Mouse (Mus musculus) heart, embryonic 15.5 days (tissue): ENCODE measurements around the gene Exosc5. TPM values are rescaled to one million over a fixed set of nuclear protein-coding genes. Genes with fewer than 3 reads are reported as not detected.

Source experiments
- ATAC-seq: fragments of 200-750 bp; cut with Nextera tagmentation; replicated peaks from 2 replicates; pipeline ENCODE4 v1.8.0; 2017; ENCODE audit warnings: low read depth, moderate TSS enrichment; ENCODE audit not compliant: insufficient number of reproducible peaks, insufficient read depth, low FRiP score
- H3K27ac ChIP-seq: fragments of 300-500 bp; sonication (generic); 2 replicates; pipeline ENCODE4 v1.5.1; 2015; ENCODE audit warnings: mild to moderate bottlenecking, inconsistent platforms
- H3K27me3 ChIP-seq: fragments of 300-500 bp; sonication (generic); 2 replicates; pipeline ENCODE4 v1.6.1; 2015; ENCODE audit warnings: inconsistent platforms
- H3K36me3 ChIP-seq: fragments of 300-500 bp; sonication (generic); 2 replicates; pipeline ENCODE4 v1.6.1; 2015; ENCODE audit warnings: mild to moderate bottlenecking, inconsistent platforms
- H3K4me1 ChIP-seq: fragments of 300-500 bp; sonication (generic); replicated peaks from 2 replicates; pipeline ENCODE4 v1.6.1; 2015; ENCODE audit warnings: inconsistent platforms
- H3K4me2 ChIP-seq: fragments of 300-500 bp; sonication (generic); 2 replicates; pipeline ENCODE4 v1.6.1; 2015; ENCODE audit warnings: inconsistent platforms, mild to moderate bottlenecking, moderate library complexity
- H3K4me3 ChIP-seq: fragments of 300-500 bp; sonication (generic); 2 replicates; pipeline ENCODE4 v1.5.1; 2015; ENCODE audit warnings: mild to moderate bottlenecking, inconsistent platforms
- H3K9ac ChIP-seq: fragments of 300-500 bp; sonication (generic); 2 replicates; pipeline ENCODE4 v1.6.1; 2015; ENCODE audit warnings: mild to moderate bottlenecking, inconsistent platforms
- H3K9me3 ChIP-seq: fragments of 300-500 bp; sonication (generic); replicated peaks from 2 replicates; pipeline ENCODE4 v1.6.1; 2016; ENCODE audit warnings: inconsistent platforms
- WGBS: fragments of 180-500 bp; shearing (Covaris S2); methylation state at CpG from one replicate; pipeline ENCODE4 v1.1.7; 2015; ENCODE audit warnings: mixed read lengths; 5-methylcytosine and 5-hydroxymethylcytosine counted together
- polyA plus RNA-seq: library from polyadenylated mRNA; unstranded; fragments of >200 nt; fragmentation: Nextera tagmentation; extraction: Ambion mirVana; gene quantifications from 2 replicates; pipeline ENCODE4 v1.2.1, GENCODE M21; 2015

Exosc5 gene
- polyA plus RNA-seq, 1 experiment from 2014 or later = 30.3 TPM

DNA sequence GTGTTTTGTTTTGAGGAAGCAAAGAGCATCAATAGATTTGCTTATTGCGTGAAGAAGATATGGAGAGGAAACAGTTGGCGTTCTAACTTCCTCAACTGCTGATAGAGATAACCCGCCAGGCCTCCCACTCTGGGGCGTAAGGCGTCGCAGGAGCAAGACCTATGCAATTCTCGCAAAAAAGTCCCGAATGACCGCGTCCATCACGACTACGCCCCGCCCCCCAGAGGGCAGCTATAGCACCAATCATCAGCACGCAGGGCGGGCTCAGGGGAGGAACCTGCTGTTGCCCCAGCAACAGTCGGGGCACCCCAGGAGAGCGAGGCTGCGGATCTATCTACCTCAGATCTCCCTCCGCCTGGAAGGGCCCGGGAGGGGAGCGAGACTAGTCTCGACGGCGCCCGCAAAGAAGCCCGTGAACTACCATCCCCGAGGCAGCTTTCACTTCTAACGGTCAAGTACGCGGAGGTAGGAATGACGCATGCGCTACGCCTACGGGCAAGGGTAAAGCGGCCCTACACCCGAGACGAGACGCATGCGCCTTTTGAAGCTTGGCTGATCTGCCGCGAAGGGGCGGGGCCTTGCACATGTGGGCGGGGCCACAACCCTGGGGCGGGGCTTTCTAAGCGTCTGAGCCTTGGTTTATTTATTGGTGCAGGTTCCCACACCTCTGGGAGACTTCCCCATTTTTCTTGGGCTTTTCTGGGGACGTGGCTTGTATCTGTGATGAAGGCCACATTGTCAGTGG is 21.7 kb downstream of the Exosc5 start, which contains the start of gene B9d2:
Gene B9d2 (plus strand): TSS at position 267 of the 745 bp plus-strand sequence.
- WGBS = under 1% methylated on average over 46 of the region's 46 CpGs
- Histone ChIP-seq H3K36me3 (no peaks in the 10 kb centered on the region), H3K27me3 (peaks cover under 1% of the 10 kb centered on the region), H3K4me1 (peaks cover 31% of the 10 kb centered on the region), H3K9ac (peak within 1 kb of the TSS; percentile 74), H3K4me3 (peak within 1 kb of the TSS; percentile 90), H3K9me3 (no peaks in the 10 kb centered on the region), H3K27ac (peak within 1 kb of the TSS; percentile 96), H3K4me2 (peak within 1 kb of the TSS; percentile 66)
- peak; percentile 96 for ATAC-seq

DNA sequence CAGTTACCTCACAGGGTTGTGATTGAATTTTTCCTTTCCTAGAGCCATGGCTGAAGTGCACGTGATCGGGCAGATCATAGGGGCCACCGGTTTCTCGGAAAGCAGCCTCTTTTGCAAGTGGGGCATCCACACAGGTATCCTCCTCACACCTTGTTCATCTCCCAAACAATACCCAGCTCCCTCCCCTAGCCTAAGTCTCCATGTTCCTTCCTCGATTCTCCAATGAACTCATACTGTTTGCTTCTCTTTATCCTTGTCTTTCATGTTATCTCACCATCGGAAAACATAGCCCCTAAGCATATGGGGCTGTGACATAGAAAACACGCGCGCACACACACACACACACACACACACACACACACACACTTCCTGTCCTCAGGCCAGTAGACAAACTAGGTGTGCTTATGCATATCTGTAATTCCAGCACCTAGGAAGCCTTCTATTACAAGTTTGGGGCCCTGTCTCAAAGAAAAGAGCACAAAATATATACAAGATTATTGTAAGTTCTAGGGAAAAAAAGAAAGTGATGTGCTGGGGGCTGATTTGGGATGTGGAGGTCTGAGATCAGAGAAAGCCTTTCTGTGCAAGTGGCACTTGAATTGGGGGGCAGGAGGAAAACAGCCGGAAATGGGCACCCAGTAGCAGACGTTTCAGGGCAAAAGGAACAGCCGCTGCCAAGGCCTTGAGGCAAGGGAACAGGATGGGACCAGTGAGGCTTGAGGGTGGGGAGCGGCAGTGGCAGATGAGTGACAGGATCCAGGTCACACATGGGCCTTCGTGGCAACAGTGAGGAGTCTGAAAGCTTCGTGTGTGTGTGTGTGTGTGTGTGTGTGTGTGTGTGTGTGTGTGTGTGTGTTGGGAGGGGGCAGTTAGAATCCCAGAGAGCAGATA is 22.6 kb downstream of the Exosc5 start:
- H3K9ac ChIP-seq = no peak overlapping the region
- no peaks in the 10 kb centered on the region for H3K9me3 ChIP-seq
- peak overlapping the region; percentile 90 for H3K4me3 ChIP-seq
- H3K4me2 ChIP-seq = peak overlapping the region; percentile 66
- H3K27ac ChIP-seq = peak overlapping the region; percentile 96
- peaks cover 33% of the 10 kb centered on the region for H3K4me1 ChIP-seq
- no peaks in the 10 kb centered on the region for H3K36me3 ChIP-seq
- ATAC-seq = no peak
- WGBS = 48% methylated on average over 15 of the region's 15 CpGs
- H3K27me3 ChIP-seq = no peaks in the 10 kb centered on the region

DNA sequence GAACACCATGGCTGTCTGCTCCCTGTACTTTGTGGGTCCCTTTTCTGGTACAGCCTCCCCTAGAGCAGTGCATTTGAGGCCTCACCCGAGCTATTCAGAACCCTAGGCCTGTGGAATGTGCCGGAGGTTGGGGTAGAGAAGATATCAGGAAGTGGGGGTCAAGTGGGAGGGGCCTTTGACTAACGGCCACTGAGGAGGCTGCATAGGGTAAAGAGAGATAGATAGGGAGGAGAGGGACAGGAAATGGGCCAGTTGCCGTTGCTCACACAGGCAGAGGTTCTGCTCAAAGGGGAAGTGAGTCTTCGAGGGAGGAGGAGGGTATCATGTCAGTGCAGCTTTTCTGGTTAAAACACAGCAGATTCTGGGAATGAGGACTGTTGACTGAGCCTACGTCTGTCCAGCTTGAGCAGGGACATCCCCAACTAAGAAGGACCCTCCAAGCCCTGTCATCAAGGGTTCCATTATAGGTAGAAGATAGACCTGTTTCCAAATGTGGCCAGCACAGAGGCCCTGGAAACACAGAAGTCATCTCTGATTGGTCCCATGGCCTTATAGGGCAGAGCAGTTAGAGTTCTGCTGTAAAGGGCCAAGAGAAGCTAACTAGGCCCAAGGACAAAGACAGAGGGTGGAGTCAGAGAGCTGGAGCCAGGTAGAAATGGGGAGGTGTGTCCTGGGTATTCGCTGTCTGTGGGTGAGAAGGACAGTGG is 24.7 kb downstream of the Exosc5 start:
- H3K9me3 ChIP-seq = no peaks in the 10 kb centered on the region
- H3K36me3 ChIP-seq = no peaks in the 10 kb centered on the region
- 44% methylated on average over 7 of the region's 7 CpGs for whole genome bisulfite sequencing
- peak overlapping the region; percentile 33; the same call in 1 of the 2 replicates for H3K27ac ChIP-seq
- H3K4me1 ChIP-seq = peaks cover 44% of the 10 kb centered on the region
- ATAC-seq = no peak
- H3K4me3 ChIP-seq = no peak overlapping the region
- H3K4me2 ChIP-seq = no peak overlapping the region
- H3K9ac ChIP-seq = no peak overlapping the region
- no peaks in the 10 kb centered on the region for H3K27me3 ChIP-seq

DNA sequence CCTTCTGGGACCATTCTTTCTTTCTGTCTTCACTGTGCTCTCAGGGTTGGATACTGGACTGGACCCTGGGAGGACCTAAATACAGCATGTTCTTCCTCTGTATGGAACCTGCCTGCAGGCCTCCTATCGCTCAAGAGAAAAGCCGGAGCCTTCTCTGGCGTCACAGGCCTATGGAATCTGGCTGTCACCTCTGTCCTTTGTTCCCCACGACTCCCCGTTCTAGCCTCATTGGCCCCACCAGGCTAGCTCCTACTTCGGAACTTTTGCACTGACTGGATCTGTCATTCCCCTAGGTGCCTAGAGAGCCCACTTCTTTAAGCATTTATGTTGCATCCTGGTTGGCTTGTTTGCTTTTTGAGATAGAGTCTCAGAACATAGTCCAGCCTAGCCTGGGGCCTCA is 25.7 kb downstream of the Exosc5 start:
- Histone ChIP-seq H3K36me3 (no peaks in the 10 kb centered on the region), H3K4me2 (no peak overlapping the region), H3K9ac (no peak overlapping the region), H3K4me3 (no peak overlapping the region), H3K27ac (no peak overlapping the region), H3K4me1 (peaks cover 51% of the 10 kb centered on the region), H3K9me3 (no peaks in the 10 kb centered on the region), H3K27me3 (peaks cover 4% of the 10 kb centered on the region; the same call in 1 of the 2 replicates)
- no peak for ATAC-seq
- WGBS = 81% methylated on average over 6 of the region's 6 CpGs

DNA sequence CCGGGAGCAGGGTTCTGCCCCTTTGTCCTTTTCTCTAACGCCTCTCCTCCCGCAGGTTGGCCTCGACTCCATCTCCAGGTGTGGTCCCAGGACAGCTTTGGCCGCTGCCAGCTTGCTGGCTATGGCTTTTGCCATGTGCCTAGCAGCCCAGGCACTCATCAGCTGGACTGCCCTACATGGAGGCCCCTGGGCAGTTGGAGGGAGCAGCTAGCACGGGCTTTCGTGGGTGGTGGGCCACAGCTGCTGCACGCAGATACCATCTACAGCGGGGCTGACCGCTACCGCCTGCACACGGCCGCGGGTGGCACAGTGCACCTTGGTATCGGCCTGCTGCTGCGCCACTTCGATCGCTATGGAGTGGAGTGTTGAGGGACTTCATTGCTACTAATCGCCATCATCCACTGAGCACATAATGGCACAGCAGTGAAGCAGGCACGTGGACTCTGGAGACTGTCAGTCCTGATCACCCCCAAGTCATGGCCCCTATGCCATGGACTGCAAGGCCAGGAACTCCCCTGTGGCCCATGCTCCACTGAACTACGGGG is 27.0 kb downstream of the Exosc5 start:
- Histone ChIP-seq H3K9ac (0 out of 2 replicates have a peak overlapping the region, but pooled peaks have one; percentile 81), H3K4me2 (peak overlapping the region; percentile 88), H3K27ac (peak overlapping the region; percentile 89; the same call in 1 of the 2 replicates), H3K4me3 (peak overlapping the region; percentile 77), H3K4me1 (peaks cover 47% of the 10 kb centered on the region), H3K36me3 (no peaks in the 10 kb centered on the region), H3K9me3 (no peaks in the 10 kb centered on the region), H3K27me3 (peaks cover 11% of the 10 kb centered on the region; the same call in 1 of the 2 replicates)
- WGBS = 74% methylated on average over 21 of the region's 21 CpGs
- ATAC-seq = no peak

DNA sequence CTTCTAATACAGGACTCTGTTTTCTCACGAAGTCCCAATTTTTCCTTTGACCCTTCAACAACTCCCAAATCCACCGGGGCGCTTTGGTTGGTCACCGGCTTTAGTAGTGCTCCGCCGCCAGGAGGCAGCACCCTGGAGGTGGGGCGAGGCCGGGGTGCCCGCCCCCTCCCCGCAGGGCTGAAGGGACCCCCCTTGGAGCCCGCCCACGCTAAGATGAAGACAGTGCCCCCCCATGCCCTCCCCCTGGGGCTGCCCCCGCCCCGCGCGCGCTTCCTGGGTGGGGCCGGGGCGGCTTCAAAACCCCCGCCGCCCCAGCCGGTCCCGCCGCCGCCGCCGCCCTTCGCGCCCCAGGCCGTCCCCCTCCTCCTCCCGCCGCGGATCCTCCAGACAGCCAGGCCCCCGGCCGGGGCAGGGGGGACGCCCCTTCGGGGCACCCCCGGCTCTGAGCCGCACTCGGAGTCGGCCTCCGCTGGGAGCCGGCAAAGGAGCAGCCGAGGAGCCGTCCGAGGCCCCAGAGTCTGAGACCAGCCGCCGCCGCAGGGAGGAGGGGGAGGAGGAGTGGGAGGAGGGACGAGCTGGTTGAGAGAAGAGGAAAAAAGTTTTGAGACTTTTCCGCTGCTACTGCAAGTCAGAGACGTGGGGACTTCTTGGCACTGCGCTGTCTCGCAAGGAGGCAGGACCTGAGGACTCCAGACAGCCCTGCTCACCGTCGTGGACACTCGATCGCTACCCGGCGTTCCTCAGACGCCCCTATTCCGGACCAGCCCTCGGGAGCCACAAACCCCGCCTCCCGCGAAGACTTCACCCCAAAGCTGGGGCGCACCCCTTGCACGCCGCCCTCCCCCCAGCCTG is 27.9 kb downstream of the Exosc5 start, which contains the start of gene Tgfb1:
Gene Tgfb1 (plus strand): TSS at position 323 of the 852 bp plus-strand sequence.
- ATAC-seq = peak; percentile 56
- WGBS = under 1% methylated on average over 47 of the region's 69 CpGs
- Histone ChIP-seq H3K9me3 (no peaks in the 10 kb centered on the region), H3K4me2 (peak within 1 kb of the TSS; percentile 88), H3K27me3 (peaks cover 11% of the 10 kb centered on the region; the same call in 1 of the 2 replicates), H3K9ac (peak within 1 kb of the TSS; percentile 81), H3K36me3 (no peaks in the 10 kb centered on the region), H3K4me3 (peak within 1 kb of the TSS; percentile 77), H3K4me1 (peaks cover 38% of the 10 kb centered on the region), H3K27ac (peak within 1 kb of the TSS; percentile 89)

DNA sequence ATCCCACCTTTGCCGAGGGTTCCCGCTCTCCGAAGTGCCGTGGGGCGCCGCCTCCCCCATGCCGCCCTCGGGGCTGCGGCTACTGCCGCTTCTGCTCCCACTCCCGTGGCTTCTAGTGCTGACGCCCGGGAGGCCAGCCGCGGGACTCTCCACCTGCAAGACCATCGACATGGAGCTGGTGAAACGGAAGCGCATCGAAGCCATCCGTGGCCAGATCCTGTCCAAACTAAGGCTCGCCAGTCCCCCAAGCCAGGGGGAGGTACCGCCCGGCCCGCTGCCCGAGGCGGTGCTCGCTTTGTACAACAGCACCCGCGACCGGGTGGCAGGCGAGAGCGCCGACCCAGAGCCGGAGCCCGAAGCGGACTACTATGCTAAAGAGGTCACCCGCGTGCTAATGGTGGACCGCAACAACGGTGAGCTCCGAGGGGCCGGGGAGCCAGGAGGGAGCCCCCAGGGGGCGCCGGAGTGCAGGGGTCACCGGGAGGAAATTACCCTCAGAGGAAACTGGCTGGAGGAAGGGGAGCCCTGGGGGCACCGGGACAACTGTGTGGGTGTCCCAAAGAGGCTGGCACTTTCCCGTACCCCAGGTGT is 28.9 kb downstream of the Exosc5 start:
- Histone ChIP-seq H3K4me3 (peak overlapping the region; percentile 77), H3K4me2 (peak overlapping the region; percentile 88), H3K27me3 (peaks cover 11% of the 10 kb centered on the region; the same call in 1 of the 2 replicates), H3K36me3 (no peaks in the 10 kb centered on the region), H3K27ac (peak overlapping the region; percentile 89), H3K9me3 (no peaks in the 10 kb centered on the region), H3K4me1 (peaks cover 38% of the 10 kb centered on the region), H3K9ac (peak overlapping the region; percentile 81)
- under 1% methylated on average over 47 of the region's 47 CpGs for WGBS
- no peak for ATAC-seq

DNA sequence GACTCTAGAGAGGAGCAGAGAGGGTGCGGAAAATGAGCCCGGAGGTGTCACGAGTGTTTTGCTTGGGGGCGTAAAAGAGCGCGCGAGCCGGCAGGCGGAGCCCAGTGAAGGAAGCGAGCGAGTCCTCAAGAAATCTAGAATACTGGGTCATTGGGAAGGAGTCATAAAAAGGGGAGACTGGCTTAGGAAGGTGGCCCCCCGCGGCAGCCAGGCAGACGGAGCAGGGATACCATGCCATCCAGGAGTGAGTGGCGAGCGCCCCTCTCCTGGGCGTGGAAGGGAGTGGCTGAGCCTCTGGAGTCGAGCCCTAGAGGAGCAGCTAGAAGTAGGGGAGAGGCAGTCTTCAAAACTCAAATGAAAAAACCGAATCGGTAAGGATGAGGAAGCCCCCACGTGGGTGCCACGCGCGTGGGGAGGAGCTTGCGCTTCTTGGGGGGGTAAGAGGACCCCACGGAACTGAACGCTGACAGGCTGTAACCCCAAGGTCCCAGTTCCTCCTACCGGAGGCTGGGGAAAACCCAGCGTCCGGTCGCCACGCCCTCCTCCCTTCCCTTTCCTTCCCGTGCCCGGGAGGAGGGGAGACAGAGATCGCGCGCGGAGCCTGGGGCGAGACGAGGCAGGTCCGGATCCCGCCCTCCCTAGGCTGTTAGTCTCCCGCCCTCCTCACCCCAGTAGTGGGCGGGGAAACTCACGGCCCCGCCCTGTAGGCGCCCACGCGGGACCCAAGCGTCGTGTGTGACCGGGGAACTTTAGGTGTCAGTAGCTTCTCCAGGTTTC is 30.0 kb downstream of the Exosc5 start:
- 1% methylated on average over 48 of the region's 52 CpGs for WGBS
- Histone ChIP-seq H3K9me3 (no peaks in the 10 kb centered on the region), H3K27me3 (peaks cover 11% of the 10 kb centered on the region; the same call in 1 of the 2 replicates), H3K36me3 (no peaks in the 10 kb centered on the region; the same call in 1 of the 2 replicates), H3K9ac (peak overlapping the region; percentile 81), H3K4me3 (peak overlapping the region; percentile 77), H3K4me1 (peaks cover 34% of the 10 kb centered on the region), H3K27ac (peak overlapping the region; percentile 89), H3K4me2 (peak overlapping the region; percentile 88)
- peak; percentile 68 for ATAC-seq

DNA sequence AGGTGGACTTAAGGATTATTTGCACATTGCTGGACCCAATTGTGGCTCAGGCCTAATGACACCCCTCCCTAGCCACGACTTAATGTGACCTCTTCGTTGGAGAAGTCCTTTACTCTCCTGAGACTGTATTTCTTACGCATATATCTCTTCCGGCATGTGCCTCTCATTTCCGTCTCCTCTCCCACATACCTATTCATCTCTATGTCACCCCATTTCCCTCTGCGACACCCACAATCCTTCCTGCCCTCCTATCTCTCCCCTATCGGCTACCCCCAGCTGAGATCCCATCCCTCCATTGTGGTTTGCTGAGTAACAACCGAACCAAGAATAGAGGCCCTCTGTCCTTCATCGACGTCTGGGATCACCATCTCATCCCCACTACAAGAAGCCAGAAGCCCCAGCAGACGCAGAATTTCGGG is 30.6 kb downstream of the Exosc5 start:
- ATAC-seq = no peak

More for the DNA sequence above, 30.6 kb downstream of the Exosc5 start:
- Histone ChIP-seq H3K27me3 (peaks cover 11% of the 10 kb centered on the region; the same call in 1 of the 2 replicates), H3K27ac (peak overlapping the region; percentile 89), H3K4me1 (peaks cover 34% of the 10 kb centered on the region), H3K4me3 (peak overlapping the region; percentile 77), H3K36me3 (no peaks in the 10 kb centered on the region; the same call in 1 of the 2 replicates), H3K4me2 (peak overlapping the region; percentile 88), H3K9ac (0 out of 2 replicates have a peak overlapping the region, but pooled peaks have one; percentile 81), H3K9me3 (no peaks in the 10 kb centered on the region)
- 6% methylated on average over 12 of the region's 12 CpGs for WGBS
